Mouse (Mus musculus): ENCODE measurements at regions not wholly inside any gene's neighbourhood (a gene's known extent, or its start where the extent isn't known, plus 50 kb on each side); places are given as distances from the start of the nearest gene placed in this dataset.
"Not testable (repeated sequence)": the region's sequence is repeated elsewhere in the genome, so short reads cannot be mapped to it uniquely, and the experiment has no call there.

DNA sequence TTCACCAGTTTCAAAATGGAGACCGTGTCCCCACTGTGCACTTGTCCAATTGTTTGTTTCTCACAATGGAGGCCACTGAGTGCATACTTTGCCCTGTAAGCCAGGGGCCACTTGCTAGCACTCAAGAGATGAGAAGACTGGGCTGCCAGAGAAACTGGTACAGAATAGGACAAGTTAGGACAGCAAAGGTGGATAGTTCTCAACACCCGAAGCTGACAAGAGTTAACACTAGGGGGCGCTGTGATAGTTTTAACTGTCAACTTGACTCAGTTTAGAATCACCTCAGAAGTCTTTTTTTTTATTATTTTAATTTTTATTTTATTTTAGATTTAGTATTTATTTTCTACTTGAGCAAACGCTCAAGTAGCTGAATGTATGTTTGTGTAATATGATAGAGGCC is 188.2 kb upstream of the Asap2 start:
- not testable (repeated sequence) for H3K27me3 ChIP-seq (ENCODE audit: control insufficient read depth, insufficient read depth, low read depth, low read length); H3K9me3 ChIP-seq (replicated peaks; ENCODE audit: control insufficient read depth, low read length); H3K4me2 ChIP-seq (ENCODE audit: low read depth, low read length); H3K36me3 ChIP-seq (ENCODE audit: control insufficient read depth, insufficient read depth); H3K9ac ChIP-seq (ENCODE audit: low read depth, low read length); H3K4me1 ChIP-seq (ENCODE audit: control insufficient read depth, low read depth, low read length); H3K27ac ChIP-seq (ENCODE audit: low read length); ATAC-seq (ENCODE audit: low read depth); H3K4me3 ChIP-seq (ENCODE audit: low read depth, low read length)
- 58% methylated on average over 4 of the region's 4 CpGs for WGBS (ENCODE audit: insufficient replicate concordance)

DNA sequence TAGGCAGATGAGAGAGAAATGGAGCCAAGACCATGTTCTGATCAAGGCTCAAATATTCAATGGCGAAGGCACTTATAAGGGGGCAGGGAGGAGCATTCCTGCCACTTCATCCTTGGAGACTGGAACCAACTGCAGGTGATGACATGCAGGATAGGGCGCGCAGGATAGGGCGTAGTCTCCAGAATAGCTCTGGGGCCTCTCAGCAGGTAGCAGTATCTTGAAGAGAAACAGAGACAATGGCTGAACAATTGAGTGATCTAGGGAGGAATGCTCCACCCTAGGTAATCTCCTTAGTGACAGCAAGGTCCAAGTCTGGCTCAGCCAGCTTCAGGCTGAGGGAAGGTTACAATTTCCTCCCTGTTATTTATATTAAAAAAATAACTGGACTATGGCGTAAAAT is 184.8 kb upstream of the Asap2 start:
- not testable (repeated sequence) for H3K4me2 ChIP-seq (ENCODE audit: low read depth, low read length); H3K27ac ChIP-seq (ENCODE audit: low read length); H3K9ac ChIP-seq (ENCODE audit: low read depth, low read length); H3K9me3 ChIP-seq (replicated peaks; ENCODE audit: control insufficient read depth, low read length); H3K36me3 ChIP-seq (ENCODE audit: control insufficient read depth, insufficient read depth); H3K4me1 ChIP-seq (ENCODE audit: control insufficient read depth, low read depth, low read length); H3K27me3 ChIP-seq (ENCODE audit: control insufficient read depth, insufficient read depth, low read depth, low read length); ATAC-seq (ENCODE audit: low read depth); H3K4me3 ChIP-seq (ENCODE audit: low read depth, low read length)
- WGBS (ENCODE audit: insufficient replicate concordance), result 76% methylated on average over 3 of the region's 5 CpGs

DNA sequence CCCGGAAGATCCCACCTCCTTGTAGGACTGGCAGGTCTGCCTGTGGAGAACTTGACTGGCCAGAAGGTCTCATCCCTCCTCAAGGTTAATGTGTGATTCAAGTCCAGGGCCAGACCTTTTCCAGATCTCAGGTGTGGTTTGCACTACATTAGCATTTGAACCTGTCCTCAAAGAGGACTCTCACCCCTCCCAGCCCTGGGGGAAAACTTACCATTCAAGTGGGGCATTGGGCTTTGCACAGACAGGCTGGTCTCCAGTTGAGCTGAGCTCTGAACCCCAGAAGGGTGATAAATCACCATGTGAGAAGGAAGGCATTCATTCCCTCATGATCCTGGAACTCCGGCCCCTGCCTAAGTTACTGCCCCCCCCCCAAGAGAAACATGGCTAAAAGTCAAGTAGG is 183.6 kb upstream of the Asap2 start:
- no peaks in the 10 kb centered on the region for H3K9me3 ChIP-seq (replicated peaks; ENCODE audit: control insufficient read depth, low read length)
- H3K27me3 ChIP-seq (ENCODE audit: control insufficient read depth, insufficient read depth, low read depth, low read length), result no peaks in the 10 kb centered on the region
- no peak overlapping the region for H3K9ac ChIP-seq (ENCODE audit: low read depth, low read length)
- H3K4me3 ChIP-seq (ENCODE audit: low read depth, low read length), result no peak overlapping the region
- no peaks in the 10 kb centered on the region for H3K4me1 ChIP-seq (ENCODE audit: control insufficient read depth, low read depth, low read length)
- H3K36me3 ChIP-seq (ENCODE audit: control insufficient read depth, insufficient read depth), result no peaks in the 10 kb centered on the region
- H3K27ac ChIP-seq (ENCODE audit: low read length), result no peak overlapping the region
- no peak for ATAC-seq (ENCODE audit: low read depth)
- 68% methylated on average over 2 of the region's 2 CpGs for WGBS (ENCODE audit: insufficient replicate concordance)
- H3K4me2 ChIP-seq (ENCODE audit: low read depth, low read length), result no peak overlapping the region

DNA sequence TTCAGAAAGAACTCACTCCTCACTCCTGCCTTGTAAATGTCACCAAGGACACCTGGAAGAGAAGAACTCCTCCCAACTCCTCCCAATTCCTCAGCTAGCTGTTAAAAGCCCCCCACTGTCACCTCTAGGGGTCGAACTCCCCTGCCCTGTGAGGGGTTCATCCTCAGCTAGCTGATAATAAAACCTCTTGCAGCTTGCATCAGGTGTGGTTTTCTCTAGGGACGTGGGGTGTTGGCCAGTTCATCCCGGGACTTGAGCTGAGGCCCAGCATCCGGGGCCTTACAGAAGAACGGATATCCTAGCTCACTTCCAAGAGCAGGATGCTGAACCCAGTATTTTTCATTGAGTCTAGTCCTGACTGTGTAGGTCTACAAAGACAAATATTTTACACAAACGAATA is 176.4 kb upstream of the Asap2 start:
- not testable (repeated sequence) for H3K9ac ChIP-seq (ENCODE audit: low read depth, low read length); H3K36me3 ChIP-seq (ENCODE audit: control insufficient read depth, insufficient read depth); H3K27me3 ChIP-seq (ENCODE audit: control insufficient read depth, insufficient read depth, low read depth, low read length); H3K9me3 ChIP-seq (replicated peaks; ENCODE audit: control insufficient read depth, low read length); H3K4me3 ChIP-seq (ENCODE audit: low read depth, low read length); ATAC-seq (ENCODE audit: low read depth); H3K4me1 ChIP-seq (ENCODE audit: control insufficient read depth, low read depth, low read length); H3K27ac ChIP-seq (ENCODE audit: low read length); H3K4me2 ChIP-seq (ENCODE audit: low read depth, low read length)
- WGBS (ENCODE audit: insufficient replicate concordance), result 56% methylated on average over 6 of the region's 6 CpGs

DNA sequence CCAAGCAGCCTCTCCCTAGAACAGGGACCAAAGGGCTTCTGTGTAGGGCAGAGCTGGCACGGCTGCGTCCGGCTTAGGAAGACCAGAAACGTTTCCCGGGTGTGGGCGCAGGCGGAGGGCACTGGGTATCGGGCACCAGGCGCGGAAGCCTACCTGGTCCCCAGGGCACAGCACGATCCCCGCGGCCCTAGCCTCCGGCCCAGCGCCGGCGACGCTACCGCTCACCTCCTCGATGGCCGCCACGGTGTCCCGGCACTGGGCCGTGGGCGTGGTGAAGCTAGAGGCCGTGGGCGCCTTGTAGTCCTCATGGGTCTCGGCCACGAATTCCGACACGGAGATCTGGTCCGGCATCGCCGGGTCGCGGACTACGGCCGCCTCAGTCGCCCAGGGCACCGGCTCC is 175.1 kb upstream of the Asap2 start:
- Histone ChIP-seq H3K4me3 (ENCODE audit: low read depth, low read length) (peak overlapping the region; percentile 54), H3K4me2 (ENCODE audit: low read depth, low read length) (peak overlapping the region; percentile 51), H3K9ac (ENCODE audit: low read depth, low read length) (peak overlapping the region; percentile 45)
- not testable (repeated sequence) for H3K4me1 ChIP-seq (ENCODE audit: control insufficient read depth, low read depth, low read length); H3K27ac ChIP-seq (ENCODE audit: low read length); ATAC-seq (ENCODE audit: low read depth); H3K36me3 ChIP-seq (ENCODE audit: control insufficient read depth, insufficient read depth); H3K9me3 ChIP-seq (replicated peaks; ENCODE audit: control insufficient read depth, low read length); H3K27me3 ChIP-seq (ENCODE audit: control insufficient read depth, insufficient read depth, low read depth, low read length)
- 13% methylated on average over 38 of the region's 40 CpGs for WGBS (ENCODE audit: insufficient replicate concordance)

DNA sequence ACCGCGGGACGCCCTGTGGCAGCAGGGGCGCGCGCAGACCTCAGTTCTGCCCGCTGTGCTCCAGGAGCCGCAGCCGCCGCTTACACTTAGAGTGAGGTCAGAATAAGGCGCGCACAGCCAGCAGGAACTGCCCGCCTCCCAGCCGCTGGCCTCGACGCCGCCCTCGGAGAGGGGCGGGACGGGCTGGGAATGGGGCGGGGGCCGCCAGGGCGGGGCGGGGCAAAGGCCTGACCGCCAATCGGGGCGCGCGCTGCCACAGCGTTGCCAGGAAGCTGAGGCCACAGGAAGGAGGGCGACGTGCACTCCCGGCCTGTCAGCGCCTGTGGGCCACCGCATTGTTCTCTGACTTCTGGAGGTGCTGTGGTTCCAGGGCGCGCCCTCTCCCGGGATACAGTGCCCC is 174.7 kb upstream of the Asap2 start:
- Histone ChIP-seq H3K36me3 (ENCODE audit: control insufficient read depth, insufficient read depth) (no peaks in the 10 kb centered on the region), H3K27ac (ENCODE audit: low read length) (no peak overlapping the region), H3K9me3 (replicated peaks; ENCODE audit: control insufficient read depth, low read length) (peaks cover 3% of the 10 kb centered on the region), H3K9ac (ENCODE audit: low read depth, low read length) (peak overlapping the region; percentile 45), H3K4me3 (ENCODE audit: low read depth, low read length) (peak overlapping the region; percentile 54), H3K27me3 (ENCODE audit: control insufficient read depth, insufficient read depth, low read depth, low read length) (no peaks in the 10 kb centered on the region), H3K4me1 (ENCODE audit: control insufficient read depth, low read depth, low read length) (no peaks in the 10 kb centered on the region), H3K4me2 (ENCODE audit: low read depth, low read length) (peak overlapping the region; percentile 51)
- ATAC-seq (ENCODE audit: low read depth), result peak; percentile 96
- WGBS (ENCODE audit: insufficient replicate concordance), result 12% methylated on average over 23 of the region's 38 CpGs

DNA sequence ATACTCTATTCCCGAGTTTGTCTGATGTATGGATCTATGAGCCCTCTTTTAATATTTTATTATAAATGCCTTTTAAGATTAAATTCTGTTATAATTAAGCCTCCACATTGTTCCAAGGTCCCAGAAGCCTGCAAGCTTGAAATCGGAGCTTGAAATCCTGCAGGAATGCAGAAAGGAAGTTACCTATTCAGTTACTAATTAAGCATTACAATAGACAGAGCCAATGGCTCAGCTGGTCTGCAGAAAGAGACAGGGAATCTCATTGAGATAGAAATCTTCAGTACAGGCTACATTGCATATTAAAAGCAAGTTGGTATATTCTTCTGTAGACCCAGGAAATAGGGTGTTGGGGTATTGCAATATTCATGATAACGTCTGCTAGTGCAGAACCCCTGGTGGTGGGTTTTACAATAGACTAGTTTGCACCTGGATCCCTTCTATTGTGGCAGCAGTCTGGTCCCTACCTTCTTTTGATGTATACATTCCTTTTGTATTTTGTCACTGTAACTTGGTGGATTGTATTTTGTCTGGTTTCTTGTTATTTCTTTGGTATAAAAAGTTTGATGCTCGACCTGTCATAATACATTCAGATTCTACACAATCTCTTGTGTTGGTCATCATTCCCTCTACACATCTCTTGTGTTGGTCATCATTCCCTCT is 146.5 kb upstream of the Asap2 start:
- H3K4me3 ChIP-seq (ENCODE audit: low read depth, low read length); ATAC-seq (ENCODE audit: low read depth); H3K36me3 ChIP-seq (ENCODE audit: control insufficient read depth, insufficient read depth); H3K27ac ChIP-seq (ENCODE audit: low read length); H3K4me1 ChIP-seq (ENCODE audit: control insufficient read depth, low read depth, low read length); H3K9me3 ChIP-seq (replicated peaks; ENCODE audit: control insufficient read depth, low read length); H3K27me3 ChIP-seq (ENCODE audit: control insufficient read depth, insufficient read depth, low read depth, low read length); H3K4me2 ChIP-seq (ENCODE audit: low read depth, low read length); H3K9ac ChIP-seq (ENCODE audit: low read depth, low read length): not testable (repeated sequence)
- 47% methylated on average over 4 of the region's 4 CpGs for WGBS (ENCODE audit: insufficient replicate concordance)

DNA sequence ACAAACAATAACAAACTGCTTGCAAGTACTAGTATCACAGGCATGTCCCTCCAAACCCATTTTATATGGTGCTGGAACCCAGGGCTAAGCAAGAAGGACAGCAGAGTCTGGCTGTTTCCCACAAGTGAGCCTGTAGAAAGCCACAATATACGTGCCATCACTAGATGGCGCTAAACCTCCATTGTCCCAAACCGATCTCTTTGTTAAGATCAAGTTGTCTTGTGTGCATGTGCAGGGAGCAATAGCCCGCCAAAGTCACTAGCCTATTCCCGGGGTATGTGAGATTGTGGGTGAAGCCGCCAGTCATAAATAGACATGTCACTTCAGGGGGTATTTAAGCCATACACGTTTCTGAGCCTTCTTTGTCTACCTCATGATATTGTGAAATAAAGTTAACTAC is 145.4 kb upstream of the Asap2 start:
- H3K27me3 ChIP-seq (ENCODE audit: control insufficient read depth, insufficient read depth, low read depth, low read length); H3K9ac ChIP-seq (ENCODE audit: low read depth, low read length); H3K4me1 ChIP-seq (ENCODE audit: control insufficient read depth, low read depth, low read length); H3K27ac ChIP-seq (ENCODE audit: low read length); H3K9me3 ChIP-seq (replicated peaks; ENCODE audit: control insufficient read depth, low read length); H3K4me3 ChIP-seq (ENCODE audit: low read depth, low read length); H3K36me3 ChIP-seq (ENCODE audit: control insufficient read depth, insufficient read depth); ATAC-seq (ENCODE audit: low read depth); H3K4me2 ChIP-seq (ENCODE audit: low read depth, low read length): not testable (repeated sequence)
- WGBS (ENCODE audit: insufficient replicate concordance), result 40% methylated on average over 7 of the region's 7 CpGs

DNA sequence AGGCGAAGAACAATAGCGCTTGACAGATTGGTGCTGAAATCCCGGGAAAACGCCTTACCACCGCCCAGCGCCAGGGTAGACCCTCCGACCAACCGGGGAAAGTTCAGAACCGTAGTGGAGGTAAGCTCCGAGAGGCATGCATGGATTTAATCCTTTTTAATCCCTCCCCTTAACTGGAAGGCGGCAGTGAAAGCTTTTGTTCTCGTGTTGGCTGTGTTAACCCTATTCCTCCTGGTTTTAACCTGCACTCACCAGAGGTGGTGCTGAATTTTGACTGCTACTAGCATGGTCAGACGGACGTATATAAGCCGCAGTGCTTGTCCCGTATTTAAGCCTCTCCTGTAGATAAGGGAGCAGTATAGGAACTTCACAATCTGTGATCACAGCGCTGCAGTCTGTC is 145.0 kb upstream of the Asap2 start:
- Histone ChIP-seq H3K9ac (ENCODE audit: low read depth, low read length) (no peak overlapping the region), H3K9me3 (replicated peaks; ENCODE audit: control insufficient read depth, low read length) (no peaks in the 10 kb centered on the region), H3K4me2 (ENCODE audit: low read depth, low read length) (no peak overlapping the region), H3K4me3 (ENCODE audit: low read depth, low read length) (no peak overlapping the region), H3K27ac (ENCODE audit: low read length) (no peak overlapping the region), H3K36me3 (ENCODE audit: control insufficient read depth, insufficient read depth) (no peaks in the 10 kb centered on the region), H3K27me3 (ENCODE audit: control insufficient read depth, insufficient read depth, low read depth, low read length) (no peaks in the 10 kb centered on the region), H3K4me1 (ENCODE audit: control insufficient read depth, low read depth, low read length) (no peaks in the 10 kb centered on the region)
- ATAC-seq (ENCODE audit: low read depth), result no peak
- WGBS (ENCODE audit: insufficient replicate concordance), result 45% methylated on average over 17 of the region's 17 CpGs

Data from liver, embryonic 16.5 days (tissue).